Mouse (Mus musculus): ENCODE results near the gene Ckap2. TPM values are rescaled to one million over a fixed set of nuclear protein-coding genes. Genes with fewer than 3 reads are reported as not detected.

Ckap2 gene
- polyA plus RNA-seq, 1 experiment from 2014 or later = 36.5 TPM

- no peak overlapping the region for H3K9ac ChIP-seq (ENCODE audit: low read length)
- no peaks in the 10 kb centered on the region; the same call in 1 of the 2 replicates for H3K9me3 ChIP-seq (ENCODE audit: control insufficient read depth, low read length)
- no peak overlapping the region for H3K4me2 ChIP-seq (ENCODE audit: low read length)
- H3K27me3 ChIP-seq (ENCODE audit: control insufficient read depth, insufficient read depth, low read length) = no peaks in the 10 kb centered on the region
- no peak overlapping the region for H3K4me3 ChIP-seq (ENCODE audit: control insufficient read depth in 1 of 2, insufficient read depth in 1 of 2, low read depth in 1 of 2, low read length in 2 of 2)
- H3K4me1 ChIP-seq (ENCODE audit: control insufficient read depth in 2 of 2, insufficient read depth in 2 of 2, low read length in 2 of 2) = peaks cover 0 to under 1% of the 10 kb centered on the region in 2 experiments; a peak in 1 of 4 replicates
- H3K36me3 ChIP-seq (ENCODE audit: control insufficient read depth, insufficient read depth, low read length) = peaks cover 44% of the 10 kb centered on the region
- ATAC-seq (ENCODE audit: insufficient number of reproducible peaks, insufficient read depth, low FRiP score, low read depth) = no peak
- H3K27ac ChIP-seq (replicated peaks in 1 of 2; ENCODE audit: control insufficient read depth in 1 of 2, insufficient read depth in 1 of 2, low read depth in 2 of 2, low read length in 2 of 2) = no peak overlapping the region
- 95% methylated on average over 8 of the region's 8 CpGs for WGBS
Observed at GRCm38 (mm10) chr8:22199481-22199880, 13.9 kb upstream of the Ckap2 start.

GRCm38 (mm10) chr8:22197914-22198313, 12.3 kb upstream of the Ckap2 start:
- H3K27me3 ChIP-seq (ENCODE audit: control insufficient read depth, insufficient read depth, low read length) = no peaks in the 10 kb centered on the region
- H3K27ac ChIP-seq (replicated peaks in 1 of 2; ENCODE audit: control insufficient read depth in 1 of 2, insufficient read depth in 1 of 2, low read depth in 2 of 2, low read length in 2 of 2) = no peak overlapping the region
- peaks cover 2 to 6% of the 10 kb centered on the region in 2 experiments; a peak in 3 of 4 replicates for H3K4me1 ChIP-seq (ENCODE audit: control insufficient read depth in 2 of 2, insufficient read depth in 2 of 2, low read length in 2 of 2)
- no peak overlapping the region for H3K4me2 ChIP-seq (ENCODE audit: low read length)
- ATAC-seq (ENCODE audit: insufficient number of reproducible peaks, insufficient read depth, low FRiP score, low read depth) = no peak
- H3K4me3 ChIP-seq (ENCODE audit: control insufficient read depth in 1 of 2, insufficient read depth in 1 of 2, low read depth in 1 of 2, low read length in 2 of 2) = no peak overlapping the region
- H3K9me3 ChIP-seq (ENCODE audit: control insufficient read depth, low read length) = no peaks in the 10 kb centered on the region; the same call in 1 of the 2 replicates
- H3K36me3 ChIP-seq (ENCODE audit: control insufficient read depth, insufficient read depth, low read length) = peaks cover 32% of the 10 kb centered on the region
- no peak overlapping the region for H3K9ac ChIP-seq (ENCODE audit: low read length)
- WGBS = 92% methylated on average over 6 of the region's 6 CpGs

GRCm38 (mm10) chr8:22193432-22194010, 7.9 kb upstream of the Ckap2 start:
- WGBS = 13% methylated on average over 12 of the region's 12 CpGs
- H3K4me3 ChIP-seq (ENCODE audit: control insufficient read depth in 1 of 2, insufficient read depth in 1 of 2, low read depth in 1 of 2, low read length in 2 of 2) = peak overlapping the region; percentile 81 to 82
- ATAC-seq (ENCODE audit: insufficient number of reproducible peaks, insufficient read depth, low FRiP score, low read depth) = 0 out of 2 replicates have a peak, but pooled peaks have one; percentile 39
- H3K27ac ChIP-seq (replicated peaks in 1 of 2; ENCODE audit: control insufficient read depth in 1 of 2, insufficient read depth in 1 of 2, low read depth in 2 of 2, low read length in 2 of 2) = peak overlapping the region; percentile 96 to 98
- no peaks in the 10 kb centered on the region for H3K36me3 ChIP-seq (ENCODE audit: control insufficient read depth, insufficient read depth, low read length)
- H3K9me3 ChIP-seq (ENCODE audit: control insufficient read depth, low read length) = no peaks in the 10 kb centered on the region
- H3K9ac ChIP-seq (ENCODE audit: low read length) = peak overlapping the region; percentile 94
- peak overlapping the region; percentile 72 for H3K4me2 ChIP-seq (ENCODE audit: low read length)
- H3K4me1 ChIP-seq (ENCODE audit: control insufficient read depth in 2 of 2, insufficient read depth in 2 of 2, low read length in 2 of 2) = peaks cover 2 to 6% of the 10 kb centered on the region in 2 experiments; a peak in 3 of 4 replicates
- H3K27me3 ChIP-seq (ENCODE audit: control insufficient read depth, insufficient read depth, low read length) = no peaks in the 10 kb centered on the region

GRCm38 (mm10) chr8:22192660-22193431, 7.2 kb upstream of the Ckap2 start, which contains the start of gene Vps36:
Vps36 (plus strand) TSS chr8:22192809.
- peak within 1 kb of the TSS; percentile 96 to 98 for H3K27ac ChIP-seq (replicated peaks in 1 of 2; ENCODE audit: control insufficient read depth in 1 of 2, insufficient read depth in 1 of 2, low read depth in 2 of 2, low read length in 2 of 2)
- WGBS = under 1% methylated on average over 73 of the region's 73 CpGs
- peak within 1 kb of the TSS; percentile 94 for H3K9ac ChIP-seq (ENCODE audit: low read length)
- peak; percentile 90 for ATAC-seq (ENCODE audit: insufficient number of reproducible peaks, insufficient read depth, low FRiP score, low read depth)
- no peaks in the 10 kb centered on the region for H3K9me3 ChIP-seq (ENCODE audit: control insufficient read depth, low read length)
- peak within 1 kb of the TSS; percentile 81 to 82 for H3K4me3 ChIP-seq (ENCODE audit: control insufficient read depth in 1 of 2, insufficient read depth in 1 of 2, low read depth in 1 of 2, low read length in 2 of 2)
- no peaks in the 10 kb centered on the region for H3K36me3 ChIP-seq (ENCODE audit: control insufficient read depth, insufficient read depth, low read length)
- H3K4me1 ChIP-seq (ENCODE audit: control insufficient read depth in 2 of 2, insufficient read depth in 2 of 2, low read length in 2 of 2) = peaks cover 2 to 6% of the 10 kb centered on the region in 2 experiments; a peak in 3 of 4 replicates
- H3K4me2 ChIP-seq (ENCODE audit: low read length) = peak within 1 kb of the TSS; percentile 72
- no peaks in the 10 kb centered on the region for H3K27me3 ChIP-seq (ENCODE audit: control insufficient read depth, insufficient read depth, low read length)

GRCm38 (mm10) chr8:22184884-22185283, 735 bp downstream of the Ckap2 start:
- 0 out of 2 replicates have a peak, but pooled peaks have one; percentile 7 for ATAC-seq (ENCODE audit: insufficient number of reproducible peaks, insufficient read depth, low FRiP score, low read depth)
- Histone ChIP-seq H3K9me3 (ENCODE audit: control insufficient read depth, low read length) (no peaks in the 10 kb centered on the region), H3K27me3 (ENCODE audit: control insufficient read depth, insufficient read depth, low read length) (no peaks in the 10 kb centered on the region), H3K36me3 (ENCODE audit: control insufficient read depth, insufficient read depth, low read length) (no peaks in the 10 kb centered on the region), H3K4me1 (ENCODE audit: control insufficient read depth in 2 of 2, insufficient read depth in 2 of 2, low read length in 2 of 2) (peaks cover 2 to 18% of the 10 kb centered on the region in 2 experiments), H3K27ac (replicated peaks in 1 of 2; ENCODE audit: control insufficient read depth in 1 of 2, insufficient read depth in 1 of 2, low read depth in 2 of 2, low read length in 2 of 2) (peak overlapping the region in 1 of 2 experiments; percentile 77; a peak in 2 of 4 replicates), H3K9ac (ENCODE audit: low read length) (peak overlapping the region; percentile 79), H3K4me3 (ENCODE audit: control insufficient read depth in 1 of 2, insufficient read depth in 1 of 2, low read depth in 1 of 2, low read length in 2 of 2) (peak overlapping the region; percentile 77 to 100), H3K4me2 (ENCODE audit: low read length) (peak overlapping the region; percentile 82)
- WGBS = 0% methylated on average over 3 of the region's 3 CpGs

- Histone ChIP-seq H3K36me3 (ENCODE audit: control insufficient read depth, insufficient read depth, low read length) (peaks cover 61% of the 10 kb centered on the region), H3K4me2 (ENCODE audit: low read length) (no peak overlapping the region), H3K9me3 (ENCODE audit: control insufficient read depth, low read length) (peaks cover 6% of the 10 kb centered on the region; the same call in 1 of the 2 replicates), H3K4me3 (ENCODE audit: control insufficient read depth in 1 of 2, insufficient read depth in 1 of 2, low read depth in 1 of 2, low read length in 2 of 2) (no peak overlapping the region), H3K4me1 (ENCODE audit: control insufficient read depth in 2 of 2, insufficient read depth in 2 of 2, low read length in 2 of 2) (peaks cover 0 to 4% of the 10 kb centered on the region in 2 experiments; a peak in 2 of 4 replicates), H3K27me3 (ENCODE audit: control insufficient read depth, insufficient read depth, low read length) (no peaks in the 10 kb centered on the region), H3K9ac (ENCODE audit: low read length) (no peak overlapping the region), H3K27ac (replicated peaks in 1 of 2; ENCODE audit: control insufficient read depth in 1 of 2, insufficient read depth in 1 of 2, low read depth in 2 of 2, low read length in 2 of 2) (no peak overlapping the region)
- WGBS = 96% methylated on average over 7 of the region's 7 CpGs
- ATAC-seq (ENCODE audit: insufficient number of reproducible peaks, insufficient read depth, low FRiP score, low read depth) = no peak
Observed at GRCm38 (mm10) chr8:22175966-22176365, 9.7 kb downstream of the Ckap2 start.

GRCm38 (mm10) chr8:22169167-22169566, 16.5 kb downstream of the Ckap2 start:
- 92% methylated on average over 5 of the region's 5 CpGs for WGBS
- H3K36me3 ChIP-seq (ENCODE audit: control insufficient read depth, insufficient read depth, low read length) = peaks cover 57% of the 10 kb centered on the region
- no peak overlapping the region for H3K4me3 ChIP-seq (ENCODE audit: control insufficient read depth in 1 of 2, insufficient read depth in 1 of 2, low read depth in 1 of 2, low read length in 2 of 2)
- no peak for ATAC-seq (ENCODE audit: insufficient number of reproducible peaks, insufficient read depth, low FRiP score, low read depth)
- H3K9me3 ChIP-seq (ENCODE audit: control insufficient read depth, low read length) = no peaks in the 10 kb centered on the region
- no peaks in the 10 kb centered on the region for H3K27me3 ChIP-seq (ENCODE audit: control insufficient read depth, insufficient read depth, low read length)
- peaks cover 0 to 9% of the 10 kb centered on the region in 2 experiments; a peak in 2 of 4 replicates for H3K4me1 ChIP-seq (ENCODE audit: control insufficient read depth in 2 of 2, insufficient read depth in 2 of 2, low read length in 2 of 2)
- no peak overlapping the region for H3K9ac ChIP-seq (ENCODE audit: low read length)
- no peak overlapping the region for H3K27ac ChIP-seq (replicated peaks in 1 of 2; ENCODE audit: control insufficient read depth in 1 of 2, insufficient read depth in 1 of 2, low read depth in 2 of 2, low read length in 2 of 2)
- no peak overlapping the region for H3K4me2 ChIP-seq (ENCODE audit: low read length)

All from heart, embryonic 14.5 days (tissue).